In the genomic region with DNA sequence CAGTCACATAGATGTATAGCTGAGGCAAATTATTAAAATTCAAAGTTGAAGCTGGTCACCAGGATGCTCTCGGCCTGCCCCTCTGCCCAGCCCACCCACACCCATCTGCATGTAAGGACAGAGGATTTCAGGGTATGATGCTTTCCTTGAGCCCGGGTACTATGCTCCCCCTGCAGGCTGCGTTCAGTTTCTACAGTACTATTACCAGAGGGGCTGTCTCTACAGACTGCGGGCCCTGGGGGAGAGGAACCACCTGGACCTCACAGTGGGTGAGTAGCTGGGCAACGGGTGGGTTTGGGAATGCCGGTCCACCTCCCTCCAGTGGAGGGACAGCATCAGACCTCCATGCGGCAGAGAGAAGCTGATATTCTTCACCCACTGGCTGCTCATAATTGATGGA, we compare ENCODE assay signal across 9 mouse cellular contexts. TPM values are rescaled to one million over a fixed set of nuclear protein-coding genes. Genes with fewer than 3 reads are reported as not detected.
DNase-seq lines count a peak whose midpoint lies in the region; ATAC-seq and TF ChIP-seq lines count a peak whose summit lies in the region.
"Had no signal": no experiment of that assay in that cellular context is flagged by ENCODE, and none has a peak within 500 bp of the region (broad histone marks: within the 10 kb centered on the region; RNA-seq: fewer than 3 reads in every experiment).

No protein-coding gene starts in this region.

- H3K4me3 ChIP-seq in heart, postnatal 0 days (ENCODE audit: low read depth, low read length): no peak overlapping the region
- H3K4me3 ChIP-seq in neural tube, embryonic 15.5 days (replicated peaks): no peak overlapping the region
- no peak overlapping the region for H3K4me3 ChIP-seq in forebrain, embryonic 14.5 days (ENCODE audit: low read depth, low read length)
- H3K4me3 ChIP-seq in stomach, embryonic 14.5 days (ENCODE audit: low read depth, low read length): no peak overlapping the region
- H3K4me3 ChIP-seq: heart, embryonic 13.5 days had no signal

- peaks cover 6% of the 10 kb centered on the region; the same call in 1 of the 2 replicates for H3K4me1 ChIP-seq in heart, postnatal 0 days (ENCODE audit: control insufficient read depth, insufficient read depth)
- H3K4me1 ChIP-seq in neural tube, embryonic 15.5 days: peaks cover 11% of the 10 kb centered on the region
- H3K4me1 ChIP-seq in forebrain, embryonic 14.5 days (ENCODE audit: control insufficient read depth, insufficient read depth, low read length): peaks cover 6% of the 10 kb centered on the region
- H3K4me1 ChIP-seq in stomach, embryonic 14.5 days (ENCODE audit: control insufficient read depth, insufficient read depth, low read length): 0 out of 2 replicates have a peak, but pooled peaks cover under 1% of the 10 kb centered on the region

- TF ChIP-seq CTCF in heart, postnatal 0 days (IDR thresholded peaks at IDR 0.05; ENCODE audit: low read depth): peak; percentile 53

- 50% methylated on average over 7 of the region's 7 CpGs for WGBS in heart, postnatal 0 days
- WGBS in neural tube, embryonic 15.5 days: 30% methylated on average over 7 of the region's 7 CpGs
- WGBS in forebrain, embryonic 14.5 days: 45% methylated on average over 7 of the region's 7 CpGs
- 29% methylated on average over 7 of the region's 7 CpGs for WGBS in stomach, embryonic 14.5 days

- TF ChIP-seq EP300 in heart, postnatal 0 days (IDR thresholded peaks at IDR 0.05; ENCODE audit: low read depth): no peak

- H3K9me3 ChIP-seq in heart, postnatal 0 days (replicated peaks; ENCODE audit: control insufficient read depth, low read length): no peaks in the 10 kb centered on the region
- H3K9me3 ChIP-seq in neural tube, embryonic 15.5 days (replicated peaks): no peaks in the 10 kb centered on the region
- H3K9me3 ChIP-seq in forebrain, embryonic 14.5 days (replicated peaks; ENCODE audit: control insufficient read depth, low read length): no peaks in the 10 kb centered on the region
- no peaks in the 10 kb centered on the region for H3K9me3 ChIP-seq in stomach, embryonic 14.5 days (ENCODE audit: control insufficient read depth, low read depth, low read length)
- H3K9me3 ChIP-seq: heart, embryonic 13.5 days had no signal

- DNase-seq in heart, postnatal 0 days (ENCODE audit: low spot score): no peak
- no peak for DNase-seq in heart, adult 18-20 months
- peak; percentile 30 for DNase-seq in neural tube, embryonic 10.5 days (ENCODE audit: extremely low spot score, low spot score)
- peak; percentile 46 for DNase-seq in forebrain, embryonic 14.5 days (ENCODE audit: low spot score)
- no peak for DNase-seq in ovary, postnatal 10 days (ENCODE audit: low spot score)
- no peak for DNase-seq in adrenal gland, adult 18-20 months (ENCODE audit: low spot score in 2 of 2)

- no peaks in the 10 kb centered on the region for H3K36me3 ChIP-seq in heart, postnatal 0 days (replicated peaks; ENCODE audit: control insufficient read depth, insufficient read depth, low read length)
- no peaks in the 10 kb centered on the region; the same call in 1 of the 2 replicates for H3K36me3 ChIP-seq in neural tube, embryonic 15.5 days
- no peaks in the 10 kb centered on the region for H3K36me3 ChIP-seq in forebrain, embryonic 14.5 days (ENCODE audit: control insufficient read depth, insufficient read depth, low read length)
- H3K36me3 ChIP-seq in stomach, embryonic 14.5 days (ENCODE audit: control insufficient read depth, insufficient read depth, low read length): no peaks in the 10 kb centered on the region

- no peak overlapping the region for H3K27ac ChIP-seq in heart, postnatal 0 days (ENCODE audit: low read depth)
- no peak overlapping the region for H3K27ac ChIP-seq in neural tube, embryonic 15.5 days (replicated peaks)
- no peak overlapping the region for H3K27ac ChIP-seq in forebrain, embryonic 14.5 days (ENCODE audit: low read depth, low read length)
- H3K27ac ChIP-seq in stomach, embryonic 14.5 days (ENCODE audit: low read length): no peak overlapping the region
- H3K27ac ChIP-seq: heart, embryonic 13.5 days had no signal

- ATAC-seq in heart, postnatal 0 days (ENCODE audit: insufficient read depth, low read depth): no peak
- no peak for ATAC-seq in neural tube, embryonic 15.5 days (ENCODE audit: low FRiP score)
- no peak for ATAC-seq in forebrain, embryonic 14.5 days
- 0 out of 2 replicates have a peak, but pooled peaks have one; percentile 35 for ATAC-seq in stomach, embryonic 14.5 days (ENCODE audit: insufficient number of reproducible peaks, insufficient read depth, low FRiP score, low read depth)

- H3K4me2 ChIP-seq in heart, postnatal 0 days (ENCODE audit: low read depth, low read length): no peak overlapping the region
- no peak overlapping the region for H3K4me2 ChIP-seq in neural tube, embryonic 15.5 days
- H3K4me2 ChIP-seq in forebrain, embryonic 14.5 days (ENCODE audit: low read length): no peak overlapping the region
- H3K4me2 ChIP-seq in stomach, embryonic 14.5 days (replicated peaks; ENCODE audit: low read depth, low read length): no peak overlapping the region
- H3K4me2 ChIP-seq: heart, embryonic 13.5 days had no signal

- no peaks in the 10 kb centered on the region for H3K27me3 ChIP-seq in heart, postnatal 0 days (ENCODE audit: control insufficient read depth, insufficient read depth, low read length)
- no peaks in the 10 kb centered on the region for H3K27me3 ChIP-seq in neural tube, embryonic 15.5 days (replicated peaks)
- no peaks in the 10 kb centered on the region for H3K27me3 ChIP-seq in forebrain, embryonic 14.5 days (replicated peaks; ENCODE audit: control insufficient read depth, insufficient read depth, low read length)
- H3K27me3 ChIP-seq in stomach, embryonic 14.5 days (ENCODE audit: control insufficient read depth, insufficient read depth, low read length): no peaks in the 10 kb centered on the region
- H3K27me3 ChIP-seq: heart, embryonic 13.5 days had no signal

- no peak overlapping the region for H3K9ac ChIP-seq in heart, postnatal 0 days (replicated peaks; ENCODE audit: low read depth, low read length)
- no peak overlapping the region for H3K9ac ChIP-seq in neural tube, embryonic 15.5 days (replicated peaks)
- H3K9ac ChIP-seq in forebrain, embryonic 14.5 days (ENCODE audit: low read length): no peak overlapping the region
- H3K9ac ChIP-seq in stomach, embryonic 14.5 days (replicated peaks; ENCODE audit: low read depth, low read length): no peak overlapping the region

RNA-seq across cellular contexts. Expression of gene Rhof, which starts 17.6 kb away (rescaled TPM):
- 1.4 and 2.1 TPM in 2 replicates for total RNA-seq in heart, postnatal 0 days (2014; rRNA removed; ENCODE audit: low replicate concordance)
- 0.71 and 1.1 TPM in 2 replicates for polyA plus RNA-seq in heart, postnatal 0 days (2015; fragmentation: Nextera tagmentation; extraction: Ambion mirVana)
- total RNA-seq in heart, adult 18-20 months (2021): 1 to 10 TPM in 1 of 2 experiments, under 1 TPM in 1; 0.55 to 2.6 TPM
- polyA plus RNA-seq in neural tube, embryonic 15.5 days (2015; fragmentation: Nextera tagmentation; extraction: Ambion mirVana): 19.2 and 20.9 TPM in 2 replicates
- 6.8 and 10.5 TPM in 2 replicates for polyA plus RNA-seq in forebrain, embryonic 14.5 days (2014; fragmentation: Nextera tagmentation; extraction: Ambion mirVana)
- 2.0 and 2.3 TPM in 2 replicates for polyA plus RNA-seq in stomach, embryonic 14.5 days (2014; fragmentation: Nextera tagmentation; extraction: Ambion mirVana)
- 1 to 10 TPM in 1 of 2 experiments, under 1 TPM in 1; 0.66 to 1.2 TPM for total RNA-seq in adrenal gland, adult 18-20 months (2021)

RNA-seq across cellular contexts. Expression of gene Setd1b, which starts 27.1 kb away (rescaled TPM):
- 5.5 and 6.1 TPM in 2 replicates for total RNA-seq in heart, postnatal 0 days (2014; rRNA removed; ENCODE audit: low replicate concordance)
- polyA plus RNA-seq in heart, postnatal 0 days (2015; fragmentation: Nextera tagmentation; extraction: Ambion mirVana): 4.9 and 5.1 TPM in 2 replicates
- 10 to 100 TPM; 11.4 to 15.5 TPM for total RNA-seq in heart, adult 18-20 months (2021)
- 10.5 and 11.2 TPM in 2 replicates for polyA plus RNA-seq in neural tube, embryonic 15.5 days (2015; fragmentation: Nextera tagmentation; extraction: Ambion mirVana)
- 8.6 and 11.6 TPM in 2 replicates for polyA plus RNA-seq in forebrain, embryonic 14.5 days (2014; fragmentation: Nextera tagmentation; extraction: Ambion mirVana)
- 12.9 and 14.3 TPM in 2 replicates for polyA plus RNA-seq in stomach, embryonic 14.5 days (2014; fragmentation: Nextera tagmentation; extraction: Ambion mirVana)
- 10 to 100 TPM; 19.1 to 25.8 TPM for total RNA-seq in adrenal gland, adult 18-20 months (2021)

RNA-seq across cellular contexts. Expression of gene Tmem120b, which starts 46.7 kb away (rescaled TPM):
- total RNA-seq in heart, postnatal 0 days (2014; rRNA removed; ENCODE audit: low replicate concordance): 6.5 and 8.7 TPM in 2 replicates
- polyA plus RNA-seq in heart, postnatal 0 days (2015; fragmentation: Nextera tagmentation; extraction: Ambion mirVana): 10.7 and 11.1 TPM in 2 replicates
- 10 to 100 TPM; 10.1 to 10.3 TPM for total RNA-seq in heart, adult 18-20 months (2021)
- 19.6 and 21.0 TPM in 2 replicates for polyA plus RNA-seq in neural tube, embryonic 15.5 days (2015; fragmentation: Nextera tagmentation; extraction: Ambion mirVana)
- 8.1 and 10.6 TPM in 2 replicates for polyA plus RNA-seq in forebrain, embryonic 14.5 days (2014; fragmentation: Nextera tagmentation; extraction: Ambion mirVana)
- polyA plus RNA-seq in stomach, embryonic 14.5 days (2014; fragmentation: Nextera tagmentation; extraction: Ambion mirVana): 9.0 and 9.3 TPM in 2 replicates
- 10 to 100 TPM; 22.2 to 68.8 TPM for total RNA-seq in adrenal gland, adult 18-20 months (2021)

RNA-seq across cellular contexts. Expression of gene Psmd9, which starts 54.3 kb away (rescaled TPM):
- total RNA-seq in heart, postnatal 0 days (2014; rRNA removed; ENCODE audit: low replicate concordance): 11.2 and 19.5 TPM in 2 replicates
- polyA plus RNA-seq in heart, postnatal 0 days (2015; fragmentation: Nextera tagmentation; extraction: Ambion mirVana): 54.0 and 54.9 TPM in 2 replicates
- total RNA-seq in heart, adult 18-20 months (2021): 10 to 100 TPM; 12.9 to 17.0 TPM
- 79.5 and 81.1 TPM in 2 replicates for polyA plus RNA-seq in neural tube, embryonic 15.5 days (2015; fragmentation: Nextera tagmentation; extraction: Ambion mirVana)
- 52.5 and 63.5 TPM in 2 replicates for polyA plus RNA-seq in forebrain, embryonic 14.5 days (2014; fragmentation: Nextera tagmentation; extraction: Ambion mirVana)
- polyA plus RNA-seq in stomach, embryonic 14.5 days (2014; fragmentation: Nextera tagmentation; extraction: Ambion mirVana): 72.8 and 82.3 TPM in 2 replicates
- 10 to 100 TPM; 20.7 to 21.1 TPM for total RNA-seq in adrenal gland, adult 18-20 months (2021)

Comparison
In these comparisons a context has a peak if more than half of its experiments do, and no peak if none do; other contexts are left out.
1. DNase-seq: peak in neural tube, embryonic 10.5 days (single experiment) and forebrain, embryonic 14.5 days (single experiment); none in heart, postnatal 0 days (single experiment), heart, adult 18-20 months (0 of 2), ovary, postnatal 10 days (single experiment) and adrenal gland, adult 18-20 months (0 of 2).